Mouse (Mus musculus) liver, embryonic 12.5 days (tissue): ENCODE measurements around the gene Aadacl4. TPM values are rescaled to one million over a fixed set of nuclear protein-coding genes. Genes with fewer than 3 reads are reported as not detected.
A peak's percentile ranks its signal among the peaks of the same experiment; 100 is the strongest.
"Not testable (repeated sequence)": the region's sequence is repeated elsewhere in the genome, so short reads cannot be mapped to it uniquely, and the experiment has no call there.

Experiments
- ATAC-seq: fragments of 200-750 bp; cut with Nextera tagmentation; 2 replicates; pipeline ENCODE4 v1.8.0; 2017; ENCODE audit warnings: moderate number of reproducible peaks, mild to moderate bottlenecking, moderate library complexity
- H3K27ac ChIP-seq: fragments of 300-500 bp; sonication (generic); 2 replicates; pipeline ENCODE4 v1.5.1; 2016; ENCODE audit warnings: mild to moderate bottlenecking
- H3K27me3 ChIP-seq: fragments of 300-500 bp; sonication (generic); replicated peaks from 2 replicates; pipeline ENCODE4 v1.6.1; 2016; ENCODE audit warnings: mild to moderate bottlenecking, moderate library complexity
- H3K36me3 ChIP-seq: fragments of 300-500 bp; sonication (generic); 2 replicates; pipeline ENCODE4 v1.6.1; 2016; ENCODE audit warnings: mild to moderate bottlenecking, moderate library complexity
- H3K4me1 ChIP-seq: fragments of 300-500 bp; sonication (generic); 2 replicates; pipeline ENCODE4 v1.6.1; 2016
- H3K4me2 ChIP-seq: fragments of 300-500 bp; sonication (generic); 2 replicates; pipeline ENCODE4 v1.6.1; 2016; ENCODE audit warnings: mild to moderate bottlenecking, moderate library complexity
- H3K4me3 ChIP-seq: fragments of 300-500 bp; sonication (generic); 2 replicates; pipeline ENCODE4 v1.5.1; 2016; ENCODE audit warnings: mild to moderate bottlenecking, moderate library complexity
- H3K9ac ChIP-seq: fragments of 300-500 bp; sonication (generic); 2 replicates; pipeline ENCODE4 v1.6.1; 2016; ENCODE audit warnings: mild to moderate bottlenecking, moderate library complexity
- H3K9me3 ChIP-seq: fragments of 300-500 bp; sonication (generic); replicated peaks from 2 replicates; pipeline ENCODE4 v1.6.1; 2016; ENCODE audit warnings: mild to moderate bottlenecking, moderate library complexity
- WGBS: fragments of 180-500 bp; shearing (Covaris S2); methylation state at CpG from one replicate; pipeline ENCODE4 v1.1.7; 2016; ENCODE audit not compliant: insufficient replicate concordance; 5-methylcytosine and 5-hydroxymethylcytosine counted together
- polyA plus RNA-seq: library from polyadenylated mRNA; unstranded; fragments of >200 nt; fragmentation: Nextera tagmentation; extraction: Ambion mirVana; gene quantifications from 2 replicates; pipeline ENCODE4 v1.2.1, GENCODE M21; 2016

The Aadacl4 gene
- not detected in 2 replicates for polyA plus RNA-seq

- Histone ChIP-seq H3K27ac (no peak within 1 kb of the TSS), H3K9ac (no peak within 1 kb of the TSS), H3K36me3 (no peaks in the 10 kb centered on the region), H3K27me3 (no peaks in the 10 kb centered on the region), H3K4me1 (no peaks in the 10 kb centered on the region), H3K9me3 (peaks cover 20% of the 10 kb centered on the region), H3K4me3 (no peak within 1 kb of the TSS), H3K4me2 (no peak within 1 kb of the TSS)
- no peak for ATAC-seq
- WGBS = 36% methylated on average over 1 of the region's 1 CpGs
Observed at GRCm38 (mm10) chr4:144613407-144613806, at the start of gene Aadacl4. Gene Aadacl4 (plus strand): TSS chr4:144613707.

- Histone ChIP-seq H3K27me3 (no peaks in the 10 kb centered on the region), H3K4me2 (no peak within 1 kb of the TSS), H3K36me3 (no peaks in the 10 kb centered on the region), H3K9me3 (peaks cover 17% of the 10 kb centered on the region), H3K9ac (no peak within 1 kb of the TSS), H3K27ac (no peak within 1 kb of the TSS), H3K4me1 (no peaks in the 10 kb centered on the region), H3K4me3 (no peak within 1 kb of the TSS)
- WGBS = 88% methylated on average over 1 of the region's 1 CpGs
- ATAC-seq = no peak
Observed at GRCm38 (mm10) chr4:144565034-144565433, 48.5 kb upstream of the Aadacl4 start, which contains the start of gene Gm13124. Gene Gm13124 (minus strand): TSS chr4:144565134.

- H3K4me2 ChIP-seq = no peak overlapping the region
- H3K4me3 ChIP-seq = no peak overlapping the region
- no peak overlapping the region for H3K9ac ChIP-seq
- H3K36me3 ChIP-seq = no peaks in the 10 kb centered on the region
- ATAC-seq = no peak
- no peaks in the 10 kb centered on the region for H3K27me3 ChIP-seq
- H3K27ac ChIP-seq = no peak overlapping the region
- peaks cover 6% of the 10 kb centered on the region; the same call in 1 of the 2 replicates for H3K9me3 ChIP-seq
- H3K4me1 ChIP-seq = no peaks in the 10 kb centered on the region
Observed at GRCm38 (mm10) chr4:144567752-144568151, 45.8 kb upstream of the Aadacl4 start.

- not testable (repeated sequence) for H3K9ac ChIP-seq, H3K4me3 ChIP-seq, H3K27ac ChIP-seq, H3K36me3 ChIP-seq, H3K4me1 ChIP-seq, H3K27me3 ChIP-seq, H3K4me2 ChIP-seq
- H3K9me3 ChIP-seq = peaks cover 25% of the 10 kb centered on the region
- peak; percentile 37; the same call in 1 of the 2 replicates for ATAC-seq
- 76% methylated on average over 14 of the region's 16 CpGs for WGBS
Observed at GRCm38 (mm10) chr4:144586207-144586606, 27.3 kb upstream of the Aadacl4 start.

- no peaks in the 10 kb centered on the region for H3K36me3 ChIP-seq
- H3K27me3 ChIP-seq = no peaks in the 10 kb centered on the region
- no peak overlapping the region for H3K27ac ChIP-seq
- no peak for ATAC-seq
- H3K4me3 ChIP-seq = no peak overlapping the region
- H3K4me1 ChIP-seq = no peaks in the 10 kb centered on the region
- peaks cover 16% of the 10 kb centered on the region; the same call in 1 of the 2 replicates for H3K9me3 ChIP-seq
- no peak overlapping the region for H3K9ac ChIP-seq
- no peak overlapping the region for H3K4me2 ChIP-seq
Observed at GRCm38 (mm10) chr4:144592790-144593189, 20.7 kb upstream of the Aadacl4 start.

- H3K4me1 ChIP-seq = no peaks in the 10 kb centered on the region
- no peak overlapping the region for H3K4me2 ChIP-seq
- peaks cover 20% of the 10 kb centered on the region for H3K9me3 ChIP-seq
- 62% methylated on average over 1 of the region's 1 CpGs for WGBS
- H3K27me3 ChIP-seq = no peaks in the 10 kb centered on the region
- no peaks in the 10 kb centered on the region for H3K36me3 ChIP-seq
- H3K9ac ChIP-seq = no peak overlapping the region
- ATAC-seq = no peak
- H3K4me3 ChIP-seq = no peak overlapping the region
- no peak overlapping the region for H3K27ac ChIP-seq
Observed at GRCm38 (mm10) chr4:144614586-144614985, 1.1 kb downstream of the Aadacl4 start.

- no peak for ATAC-seq
- H3K4me2 ChIP-seq = no peak overlapping the region
- H3K36me3 ChIP-seq = no peaks in the 10 kb centered on the region
- peaks cover 24% of the 10 kb centered on the region; the same call in 1 of the 2 replicates for H3K9me3 ChIP-seq
- H3K4me1 ChIP-seq = no peaks in the 10 kb centered on the region
- H3K4me3 ChIP-seq = no peak overlapping the region
- no peak overlapping the region for H3K9ac ChIP-seq
- no peak overlapping the region for H3K27ac ChIP-seq
- H3K27me3 ChIP-seq = no peaks in the 10 kb centered on the region
Observed at GRCm38 (mm10) chr4:144638263-144638662, 24.8 kb downstream of the Aadacl4 start.

Other genes with a start within 250 kb of the Aadacl4 start
- gene Pramef20, start 235.8 kb upstream of the Aadacl4 start, polyA plus RNA-seq = not detected in 2 replicates
- not detected in 2 replicates for gene Pramef12, start 205.2 kb upstream of the Aadacl4 start, polyA plus RNA-seq
- gene 1700012P22Rik, start 174.9 kb upstream of the Aadacl4 start, polyA plus RNA-seq = not detected in 2 replicates
- not detected in 2 replicates for gene Gm9944, start 160.4 kb upstream of the Aadacl4 start, polyA plus RNA-seq
- not detected in 2 replicates for gene Aadacl3, start 150.0 kb upstream of the Aadacl4 start, polyA plus RNA-seq
- gene 9430007A20Rik, start 93.9 kb upstream of the Aadacl4 start, polyA plus RNA-seq = not detected in 2 replicates
- gene Gm13124, start 48.6 kb upstream of the Aadacl4 start, polyA plus RNA-seq = not detected in 2 replicates
- gene Gm436, start 72.7 kb downstream of the Aadacl4 start, polyA plus RNA-seq = not detected in 2 replicates
- gene Gm13178, start 107.7 kb downstream of the Aadacl4 start, polyA plus RNA-seq = not detected in 2 replicates
- not detected in 2 replicates for gene Gm438, start 172.9 kb downstream of the Aadacl4 start, polyA plus RNA-seq